Mouse (Mus musculus) heart, adult 2 months (tissue): ENCODE measurements around the gene Otop1. TPM values are rescaled to one million over a fixed set of nuclear protein-coding genes. Genes with fewer than 3 reads are reported as not detected.
A peak's percentile ranks its signal among the peaks of the same experiment; 100 is the strongest.

Experiments
- DNase-seq, 2 experiments: peaks; one replicate each; pipeline ENCODE4 v3.0.0; 2021
- H3K27ac ChIP-seq: fragments of 200-600 bp; 2 replicates; pipeline ENCODE4 v1.8.1; 2022
- H3K27me3 ChIP-seq: fragments of 200-500 bp; 2 replicates; pipeline ENCODE4 v1.6.1; 2012; ENCODE audit warnings: mild to moderate bottlenecking, low read length, inconsistent platforms, mixed read lengths; ENCODE audit not compliant: control insufficient read depth, insufficient read depth
- H3K36me3 ChIP-seq: fragments of 200-500 bp; 2 replicates; pipeline ENCODE4 v1.6.1; 2012; ENCODE audit warnings: low read length, inconsistent platforms; ENCODE audit not compliant: control insufficient read depth, insufficient read depth
- H3K4me1 ChIP-seq: fragments of 200-500 bp; 2 replicates; pipeline ENCODE4 v1.6.1; 2011; ENCODE audit warnings: low read length; ENCODE audit not compliant: control insufficient read depth, insufficient read depth
- H3K4me3 ChIP-seq: fragments of 200-600 bp; 2 replicates; pipeline ENCODE4 v1.8.1; 2022
- H3K79me2 ChIP-seq: fragments of 200-500 bp; replicated peaks from 2 replicates; pipeline ENCODE4 v1.6.1; 2012; ENCODE audit warnings: mild to moderate bottlenecking, inconsistent platforms, low read length, moderate library complexity, mixed read lengths; ENCODE audit not compliant: control insufficient read depth, insufficient read depth
- H3K9ac ChIP-seq: fragments of 200-500 bp; 2 replicates; pipeline ENCODE4 v1.6.1; 2012; ENCODE audit warnings: low read depth, mild to moderate bottlenecking, control low read depth, inconsistent platforms, low read length, mixed read lengths
- CTCF ChIP-seq: fragments of 200-600 bp; IDR thresholded peaks from 2 replicates; pipeline ENCODE4 v1.8.1; 2022; ENCODE audit warnings: antibody characterized with exemption, mild to moderate bottlenecking, moderate library complexity
- EP300 ChIP-seq: fragments of 200-500 bp; IDR thresholded peaks from 2 replicates; pipeline ENCODE4 v1.6.1; 2011; ENCODE audit warnings: low read depth, low read length, control low read depth; ENCODE audit not compliant: insufficient read depth
- POLR2A ChIP-seq: fragments of 200-500 bp; IDR thresholded peaks from 2 replicates; pipeline ENCODE4 v1.6.1; 2011; ENCODE audit warnings: mild to moderate bottlenecking, low read depth, low read length, control low read depth; ENCODE audit not compliant: insufficient read depth
- WGBS: fragments of 180-500 bp; shearing (Covaris S2); methylation state at CpG from one replicate; pipeline ENCODE4 v1.1.7; 2018; 5-methylcytosine and 5-hydroxymethylcytosine counted together
- intact Hi-C: fragments of 180-260 bp; cut with DNase I; formaldehyde crosslinking; loops from one replicate; pipeline ENCODE4 v1.15.1; 2025
- polyA plus RNA-seq: library from polyadenylated mRNA; depleted of rRNA; stranded (reverse); fragments of >200 nt; gene quantifications from 2 replicates; pipeline ENCODE4 v1.2.3, GENCODE M21; 2012
- total RNA-seq, 2 experiments: library from RNA; stranded (reverse); gene quantifications; 2 replicates each; pipeline ENCODE4 v1.2.3; 2021

Otop1 gene
- total and polyA plus RNA-seq, 3 experiments, result 0.57 to 4.3 (median 0.82) TPM

- no peak for DNase-seq
- H3K79me2 ChIP-seq, result no peaks in the 10 kb centered on the region
- TF ChIP-seq CTCF (no peak), POLR2A (no peak), EP300 (no peak)
- 65% methylated on average over 2 of the region's 2 CpGs for WGBS
- no peaks in the 10 kb centered on the region for H3K4me1 ChIP-seq
- no peak overlapping the region for H3K4me3 ChIP-seq
- H3K27ac ChIP-seq, result no peak overlapping the region
- H3K36me3 ChIP-seq, result no peaks in the 10 kb centered on the region
- intact Hi-C loops, result loop anchor here (5.0 kb wide), 1 partner anchor 162 kb away; no protein-coding TSS in a partner anchor
- H3K27me3 ChIP-seq, result no peaks in the 10 kb centered on the region
- no peak overlapping the region for H3K9ac ChIP-seq
Measured at GRCm38 (mm10) chr5:38305241-38305640, 29.5 kb downstream of the Otop1 start.

- Histone ChIP-seq H3K4me3 (peak overlapping the region; percentile 44; the same call in 1 of the 2 replicates), H3K27ac (no peak overlapping the region), H3K9ac (no peak overlapping the region), H3K4me1 (no peaks in the 10 kb centered on the region), H3K79me2 (no peaks in the 10 kb centered on the region), H3K36me3 (no peaks in the 10 kb centered on the region), H3K27me3 (no peaks in the 10 kb centered on the region)
- intact Hi-C loops, result loop anchor here (1.0 to 5.0 kb wide), 4 partner anchors 160 to 325 kb away; no protein-coding TSS in a partner anchor
- DNase-seq, result peak; percentile 85 to 91
- TF ChIP-seq POLR2A (no peak), EP300 (0 out of 2 replicates have a peak, but pooled peaks have one; percentile 66), CTCF (peak; percentile 94)
- WGBS, result 8% methylated on average over 26 of the region's 26 CpGs
Measured at GRCm38 (mm10) chr5:38307255-38308101, 31.7 kb downstream of the Otop1 start.

GRCm38 (mm10) chr5:38308873-38309272, 33.1 kb downstream of the Otop1 start:
- H3K27me3 ChIP-seq, result no peaks in the 10 kb centered on the region
- H3K9ac ChIP-seq, result no peak overlapping the region
- WGBS, result 49% methylated on average over 5 of the region's 5 CpGs
- no peaks in the 10 kb centered on the region for H3K4me1 ChIP-seq
- no peaks in the 10 kb centered on the region for H3K36me3 ChIP-seq
- no peak overlapping the region for H3K27ac ChIP-seq
- TF ChIP-seq EP300 (no peak), CTCF (peak; percentile 71), POLR2A (no peak)
- peak; percentile 35 to 40 for DNase-seq
- no peak overlapping the region for H3K4me3 ChIP-seq
- H3K79me2 ChIP-seq, result no peaks in the 10 kb centered on the region
- intact Hi-C loops, result loop anchor here (5.0 kb wide), 1 partner anchor 158 kb away; no protein-coding TSS in a partner anchor

- no peaks in the 10 kb centered on the region for H3K4me1 ChIP-seq
- intact Hi-C loops, result loop anchor here (5.0 kb wide), 1 partner anchor 158 kb away; no protein-coding TSS in a partner anchor
- H3K36me3 ChIP-seq, result no peaks in the 10 kb centered on the region
- no peaks in the 10 kb centered on the region for H3K79me2 ChIP-seq
- H3K4me3 ChIP-seq, result no peak overlapping the region
- H3K27ac ChIP-seq, result no peak overlapping the region
- H3K27me3 ChIP-seq, result no peaks in the 10 kb centered on the region
- WGBS, result 46% methylated on average over 3 of the region's 3 CpGs
- no peak overlapping the region for H3K9ac ChIP-seq
- no peak for TF ChIP-seq POLR2A
- no peak for TF ChIP-seq CTCF
- TF ChIP-seq EP300, result no peak
- DNase-seq, result no peak
Measured at GRCm38 (mm10) chr5:38309795-38310194, 34.0 kb downstream of the Otop1 start.

DNA sequence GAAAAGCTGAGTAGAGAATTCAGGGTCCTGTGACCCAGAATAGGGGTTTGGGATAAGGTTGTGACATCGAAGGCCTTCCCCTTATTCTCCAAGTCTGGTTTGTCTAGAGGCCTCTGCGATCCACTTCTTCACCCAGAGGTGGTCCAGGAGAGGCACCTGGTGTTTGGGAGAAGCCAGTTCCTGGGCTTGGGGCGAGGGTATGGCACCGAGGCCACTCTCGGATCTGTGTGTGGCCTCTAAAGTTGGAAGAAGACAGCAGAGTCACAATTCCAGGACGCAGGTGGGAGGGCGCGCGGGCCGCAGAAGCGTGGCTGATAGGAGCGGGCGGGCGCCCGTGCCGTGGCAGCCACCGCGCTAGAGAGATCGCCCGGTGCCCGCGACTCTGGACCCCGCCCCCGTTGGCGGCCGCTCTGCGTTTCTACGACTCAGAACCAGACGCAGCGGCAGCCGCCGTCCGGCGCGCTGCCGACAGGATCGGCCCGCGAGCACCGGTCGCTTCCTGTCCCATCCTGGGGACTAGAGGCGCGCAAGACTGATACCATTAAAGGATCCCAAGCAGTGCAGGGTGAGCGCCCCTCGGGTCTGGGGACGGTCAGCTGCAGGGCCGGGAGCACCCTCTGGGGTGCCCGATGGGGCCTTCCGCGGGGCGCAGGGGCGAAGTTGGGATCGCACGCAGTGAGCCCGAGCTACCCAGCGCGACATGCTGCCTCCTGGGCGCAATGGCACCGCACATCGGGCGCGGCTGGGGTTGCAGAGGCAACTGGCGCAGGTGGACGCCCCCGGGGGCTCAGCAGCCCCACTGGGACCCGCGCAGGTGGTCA, 43.4 kb downstream of the Otop1 start, which contains the start of gene Drd5:
Gene Drd5 (plus strand): TSS at position 402 of the 821 bp plus-strand sequence.
- no peaks in the 10 kb centered on the region for H3K36me3 ChIP-seq
- H3K4me1 ChIP-seq, result no peaks in the 10 kb centered on the region
- intact Hi-C loops, result no loop called here
- peaks cover 7% of the 10 kb centered on the region for H3K27me3 ChIP-seq
- H3K4me3 ChIP-seq, result no peak within 1 kb of the TSS
- no peak within 1 kb of the TSS for H3K27ac ChIP-seq
- no peak within 1 kb of the TSS for H3K9ac ChIP-seq
- TF ChIP-seq POLR2A (no peak), EP300 (no peak), CTCF (no peak)
- DNase-seq, result no peak
- H3K79me2 ChIP-seq, result no peaks in the 10 kb centered on the region
- 3% methylated on average over 65 of the region's 67 CpGs for WGBS

- no peaks in the 10 kb centered on the region for H3K79me2 ChIP-seq
- no peak overlapping the region for H3K4me3 ChIP-seq
- 61% methylated on average over 4 of the region's 4 CpGs for WGBS
- no peak for DNase-seq
- H3K9ac ChIP-seq, result no peak overlapping the region
- no peaks in the 10 kb centered on the region for H3K36me3 ChIP-seq
- intact Hi-C loops, result no loop called here
- H3K27me3 ChIP-seq, result no peaks in the 10 kb centered on the region
- no peak overlapping the region for H3K27ac ChIP-seq
- no peak for TF ChIP-seq EP300
- no peak for TF ChIP-seq POLR2A
- no peak for TF ChIP-seq CTCF
- H3K4me1 ChIP-seq, result no peaks in the 10 kb centered on the region
Measured at GRCm38 (mm10) chr5:38333381-38333780, 57.6 kb downstream of the Otop1 start.
